Mouse (Mus musculus) erythroblast, embryonic 14.5 days (primary cell): ENCODE results near the gene Nudt21.

Experiments
- GATA1 ChIP-seq: IDR thresholded peaks from 2 replicates; pipeline ENCODE4 v1.6.1; 2012; ENCODE audit warnings: low read length, inconsistent platforms, mixed read lengths
- TAL1 ChIP-seq: IDR thresholded peaks from 3 replicates; pipeline ENCODE4 v1.6.1; 2012; ENCODE audit warnings: low read length, inconsistent platforms, mixed read lengths

GRCm38 (mm10) chr8:94047845-94048244 is 11.0 kb upstream of the Nudt21 start:
- TF ChIP-seq TAL1: no peak
- TF ChIP-seq GATA1: no peak
